Mouse (Mus musculus) erythroblast, embryonic 14.5 days (primary cell): ENCODE measurements around the gene Polk. TPM values are rescaled to one million over a fixed set of nuclear protein-coding genes. Genes with fewer than 3 reads are reported as not detected.

Experiments
- H3K27me3 ChIP-seq: 2 replicates; pipeline ENCODE4 v1.6.1; 2012; ENCODE audit warnings: inconsistent platforms; ENCODE audit not compliant: control insufficient read depth
- H3K36me3 ChIP-seq: 2 replicates; pipeline ENCODE4 v1.6.1; 2012; ENCODE audit warnings: mild to moderate bottlenecking, inconsistent platforms; ENCODE audit not compliant: control insufficient read depth
- H3K4me1 ChIP-seq: 2 replicates; pipeline ENCODE4 v1.6.1; 2012; ENCODE audit warnings: inconsistent platforms; ENCODE audit not compliant: control insufficient read depth
- H3K4me3 ChIP-seq: replicated peaks from 2 replicates; pipeline ENCODE3; 2012; ENCODE audit warnings: moderate library complexity, mild to moderate bottlenecking, inconsistent platforms
- H3K9me3 ChIP-seq: 2 replicates; pipeline ENCODE4 v1.6.1; 2012; ENCODE audit warnings: low read length, inconsistent platforms, mixed read lengths; ENCODE audit not compliant: control insufficient read depth
- GATA1 ChIP-seq: IDR thresholded peaks from 2 replicates; pipeline ENCODE4 v1.6.1; 2012; ENCODE audit warnings: low read length, inconsistent platforms, mixed read lengths
- TAL1 ChIP-seq: IDR thresholded peaks from 3 replicates; pipeline ENCODE4 v1.6.1; 2012; ENCODE audit warnings: low read length, inconsistent platforms, mixed read lengths
- polyA plus RNA-seq: library from polyadenylated mRNA; stranded (reverse); fragments of >175 nt; gene quantifications from 2 replicates; pipeline ENCODE4 v1.2.3, GENCODE M21; 2012

The Polk gene
- polyA plus RNA-seq, 1 experiment: 0.06 TPM

- H3K4me3 ChIP-seq: no peak overlapping the region
- no peaks in the 10 kb centered on the region for H3K36me3 ChIP-seq
- H3K4me1 ChIP-seq: no peaks in the 10 kb centered on the region; the same call in 1 of the 2 replicates
- H3K27me3 ChIP-seq: no peaks in the 10 kb centered on the region
- no peak for TF ChIP-seq TAL1
- TF ChIP-seq GATA1: no peak
- no peaks in the 10 kb centered on the region for H3K9me3 ChIP-seq
Measured at GRCm38 (mm10) chr13:96458018-96458417, 84.4 kb downstream of the Polk start.

DNA sequence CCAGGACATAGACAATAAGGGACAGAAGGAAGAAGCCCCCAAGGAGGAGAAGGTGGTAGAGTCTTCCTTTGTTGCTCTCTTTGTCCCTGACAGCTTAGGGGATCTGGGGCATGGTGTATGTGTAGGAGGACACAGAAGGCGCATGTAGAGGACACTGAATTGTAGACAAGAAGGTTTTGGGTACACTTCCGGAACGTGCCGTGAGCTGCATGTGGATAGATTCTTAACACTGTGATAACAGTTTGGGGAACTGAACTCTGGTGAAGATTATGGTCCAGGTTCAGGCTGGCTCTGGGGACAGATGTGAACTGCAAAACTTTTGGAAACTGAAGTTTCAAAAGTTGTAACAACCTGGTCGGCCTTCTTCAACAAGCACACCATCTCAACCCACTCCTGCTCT is 84.8 kb downstream of the Polk start:
- Histone ChIP-seq H3K4me1 (no peaks in the 10 kb centered on the region; the same call in 1 of the 2 replicates), H3K27me3 (no peaks in the 10 kb centered on the region), H3K36me3 (no peaks in the 10 kb centered on the region), H3K4me3 (no peak overlapping the region), H3K9me3 (no peaks in the 10 kb centered on the region)
- TF ChIP-seq TAL1: no peak
- no peak for TF ChIP-seq GATA1

DNA sequence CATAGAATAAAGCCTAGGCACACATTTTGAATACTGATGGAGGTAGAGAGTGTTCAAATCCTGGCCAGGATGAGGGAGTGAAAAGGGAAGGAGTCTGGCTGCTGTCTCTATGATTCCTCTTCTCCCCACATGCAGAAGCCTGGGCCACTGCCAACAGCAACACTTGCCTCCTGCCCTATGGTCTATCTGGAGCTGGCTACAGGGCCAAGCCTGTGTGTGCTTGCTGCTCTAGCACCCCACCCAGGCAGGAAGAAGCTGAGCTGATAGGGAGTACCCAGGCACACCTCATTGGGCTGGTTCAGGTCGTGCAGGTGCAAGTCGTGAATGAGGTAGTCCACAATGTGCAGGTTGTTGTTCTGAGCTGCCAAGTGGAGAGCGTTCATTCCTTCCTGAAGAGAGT is 88.1 kb downstream of the Polk start:
- TF ChIP-seq TAL1: no peak
- TF ChIP-seq GATA1: no peak
- H3K4me3 ChIP-seq: no peak overlapping the region
- no peaks in the 10 kb centered on the region for H3K9me3 ChIP-seq

GRCm38 (mm10) chr13:96452621-96453020 is 89.8 kb downstream of the Polk start:
- TF ChIP-seq TAL1: no peak
- TF ChIP-seq GATA1: no peak
- H3K4me3 ChIP-seq: no peak overlapping the region
- no peaks in the 10 kb centered on the region for H3K27me3 ChIP-seq
- H3K36me3 ChIP-seq: no peaks in the 10 kb centered on the region
- no peaks in the 10 kb centered on the region for H3K4me1 ChIP-seq
- no peaks in the 10 kb centered on the region for H3K9me3 ChIP-seq

More for the DNA sequence above, 88.1 kb downstream of the Polk start:
- Histone ChIP-seq H3K4me1 (no peaks in the 10 kb centered on the region; the same call in 1 of the 2 replicates), H3K36me3 (no peaks in the 10 kb centered on the region), H3K27me3 (no peaks in the 10 kb centered on the region)

DNA sequence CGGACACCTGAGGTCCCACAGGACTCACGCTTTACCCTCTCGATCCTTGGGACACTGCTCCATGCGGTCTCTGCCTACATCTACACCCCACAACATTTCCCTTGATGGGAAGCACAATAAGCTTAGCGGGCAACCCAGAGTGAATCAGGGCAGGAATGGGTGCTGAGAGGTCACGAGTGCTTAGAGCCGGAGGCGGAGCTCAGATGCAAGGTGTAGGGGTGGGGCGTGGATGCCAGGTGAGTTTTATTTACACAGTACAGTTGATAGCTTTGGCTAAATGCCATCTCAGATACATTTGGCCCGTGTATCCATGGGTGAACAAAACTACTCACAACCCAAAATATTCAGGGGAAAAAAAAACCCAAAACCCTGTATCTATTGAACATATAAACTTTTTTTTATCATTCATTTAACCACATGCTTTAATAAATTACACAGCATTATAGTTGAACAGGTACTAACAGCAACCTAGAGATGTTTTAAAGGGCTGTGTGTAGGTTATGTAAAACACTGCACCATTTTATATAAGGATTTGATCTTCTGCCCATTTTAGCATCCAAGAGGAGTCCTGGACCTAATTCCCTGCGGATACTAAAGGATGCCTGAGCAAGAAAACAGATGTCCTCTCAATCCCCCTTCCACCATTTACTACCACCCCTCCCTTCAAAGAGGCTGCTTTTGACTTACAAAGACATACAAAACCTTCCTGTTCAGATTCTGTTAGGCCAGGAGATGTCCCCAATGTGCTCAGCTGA is 90.8 kb downstream of the Polk start:
- Histone ChIP-seq H3K27me3 (no peaks in the 10 kb centered on the region), H3K4me1 (no peaks in the 10 kb centered on the region), H3K9me3 (no peaks in the 10 kb centered on the region), H3K4me3 (no peak overlapping the region), H3K36me3 (no peaks in the 10 kb centered on the region)
- TF ChIP-seq GATA1 (no peak), TAL1 (no peak)

DNA sequence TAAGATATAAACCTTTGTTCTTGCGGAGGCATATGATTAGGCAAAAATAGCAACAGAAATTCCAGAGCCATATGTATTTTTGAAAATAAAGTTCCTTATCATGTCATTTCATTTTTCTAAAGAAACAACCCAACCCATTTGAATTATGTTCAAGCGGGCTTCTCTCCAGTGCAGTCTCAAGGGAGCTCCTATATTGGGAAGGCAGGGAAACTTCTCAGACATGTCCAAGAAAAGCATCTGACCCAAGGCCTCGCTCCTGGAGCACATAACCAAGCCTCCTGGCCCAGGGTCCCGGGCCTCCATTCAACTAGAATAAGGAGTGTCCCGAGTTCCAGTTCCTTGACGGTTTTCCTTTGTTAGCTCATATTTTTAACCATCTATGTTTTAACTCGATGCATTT is 91.5 kb downstream of the Polk start:
- no peaks in the 10 kb centered on the region for H3K27me3 ChIP-seq
- no peaks in the 10 kb centered on the region for H3K4me1 ChIP-seq
- no peak overlapping the region for H3K4me3 ChIP-seq
- no peaks in the 10 kb centered on the region for H3K36me3 ChIP-seq
- TF ChIP-seq GATA1 (no peak), TAL1 (no peak)
- no peaks in the 10 kb centered on the region for H3K9me3 ChIP-seq

GRCm38 (mm10) chr13:96450205-96450856 is 92.0 kb downstream of the Polk start:
- Histone ChIP-seq H3K27me3 (no peaks in the 10 kb centered on the region), H3K36me3 (no peaks in the 10 kb centered on the region), H3K4me3 (no peak overlapping the region), H3K4me1 (no peaks in the 10 kb centered on the region), H3K9me3 (no peaks in the 10 kb centered on the region)
- TF ChIP-seq GATA1 (no peak), TAL1 (no peak)

DNA sequence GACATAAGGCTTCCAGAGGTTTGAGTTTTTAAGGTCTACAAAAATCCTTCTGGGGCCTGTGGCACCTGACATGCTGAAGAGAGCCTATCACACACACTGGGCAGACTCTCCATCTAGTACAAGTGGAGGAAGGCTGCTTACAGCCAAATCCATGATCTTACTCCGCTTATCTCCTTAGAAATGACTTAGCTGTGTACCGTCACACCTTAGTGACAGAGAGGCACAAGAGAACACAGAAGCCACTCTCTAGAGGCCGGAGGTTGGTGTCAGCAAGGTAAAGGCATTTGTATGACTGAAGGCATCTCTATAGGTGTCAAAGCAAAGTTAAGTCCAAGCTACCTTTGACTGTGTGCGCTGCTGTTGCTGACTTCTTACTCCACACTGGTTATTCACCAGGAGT is 101.9 kb downstream of the Polk start:
- H3K36me3 ChIP-seq: no peaks in the 10 kb centered on the region
- peaks cover 3% of the 10 kb centered on the region for H3K4me1 ChIP-seq
- TF ChIP-seq TAL1: no peak
- TF ChIP-seq GATA1: no peak
- H3K9me3 ChIP-seq: no peaks in the 10 kb centered on the region
- H3K27me3 ChIP-seq: no peaks in the 10 kb centered on the region
- no peak overlapping the region for H3K4me3 ChIP-seq

DNA sequence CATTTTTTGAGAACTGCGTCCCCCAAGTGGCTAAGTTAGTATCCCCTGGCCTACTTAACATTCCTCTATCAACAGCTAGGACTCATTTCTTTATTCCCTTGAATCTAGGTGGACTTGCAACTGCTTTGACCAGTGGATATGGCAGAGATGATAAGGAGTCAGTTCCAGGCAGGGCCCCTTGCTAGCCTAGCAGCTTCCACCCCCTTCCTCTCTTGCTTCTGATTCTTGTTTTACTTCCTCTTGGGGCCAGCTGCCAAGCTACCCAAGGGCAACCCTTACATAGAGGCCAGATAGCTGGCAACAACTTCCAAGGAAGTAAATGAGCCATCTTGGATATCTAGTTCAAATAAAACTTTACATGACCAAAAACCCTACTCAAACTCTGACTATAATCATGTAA is 105.5 kb downstream of the Polk start:
- Histone ChIP-seq H3K4me3 (no peak overlapping the region), H3K4me1 (peaks cover 16% of the 10 kb centered on the region), H3K27me3 (no peaks in the 10 kb centered on the region), H3K36me3 (no peaks in the 10 kb centered on the region), H3K9me3 (no peaks in the 10 kb centered on the region)
- TF ChIP-seq GATA1 (no peak), TAL1 (no peak)
